Mouse (Mus musculus) cerebellum, adult (tissue): ENCODE measurements around the gene Gm17359.

ENCODE experiments used
- ATAC-seq: cut with Nextera tagmentation; 2 replicates; pipeline ENCODE4 v1.9.2; 2017; ENCODE audit warnings: mild to moderate bottlenecking, moderate library complexity, mixed read lengths; ENCODE audit not compliant: insufficient number of reproducible peaks, low FRiP score, low TSS enrichment

Gm17359 gene

DNA sequence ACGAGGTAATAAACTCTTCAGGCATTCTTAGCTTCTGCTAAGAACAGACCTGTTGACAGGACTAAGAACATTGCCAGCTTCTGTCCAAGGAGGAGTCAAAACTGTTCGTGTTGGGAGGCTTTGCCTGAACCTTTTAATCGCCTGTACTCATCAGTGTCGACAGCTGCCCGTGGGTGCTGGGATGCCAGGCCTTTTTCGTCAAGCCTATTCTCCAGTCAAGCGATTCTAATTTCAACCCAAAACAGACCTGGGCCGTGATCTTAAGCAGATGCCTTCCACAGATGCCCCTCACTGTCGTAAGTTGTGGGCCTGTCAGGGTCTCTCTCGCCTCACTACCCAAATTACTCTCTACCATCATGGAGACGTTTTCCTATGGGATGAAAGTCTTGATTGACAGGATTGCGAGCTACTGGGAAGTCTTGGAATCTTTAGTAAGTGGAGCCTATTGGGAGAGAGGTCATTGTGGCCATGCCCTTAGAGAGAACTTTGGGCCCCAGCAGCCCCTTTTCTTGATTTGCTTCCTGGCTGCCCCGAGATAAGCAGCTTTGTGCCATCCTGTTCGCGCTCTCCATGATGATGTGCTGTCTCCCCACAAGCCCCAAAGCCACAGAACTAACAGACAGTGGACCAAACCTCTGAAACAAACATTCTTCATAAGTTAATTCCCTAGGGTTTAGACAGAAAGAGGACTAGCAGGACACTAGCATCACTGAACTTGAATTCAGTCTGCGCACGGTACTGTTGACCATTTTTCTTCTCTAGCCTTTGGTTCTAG is 6.7 kb downstream of the Gm17359 start:
- ATAC-seq: no peak

DNA sequence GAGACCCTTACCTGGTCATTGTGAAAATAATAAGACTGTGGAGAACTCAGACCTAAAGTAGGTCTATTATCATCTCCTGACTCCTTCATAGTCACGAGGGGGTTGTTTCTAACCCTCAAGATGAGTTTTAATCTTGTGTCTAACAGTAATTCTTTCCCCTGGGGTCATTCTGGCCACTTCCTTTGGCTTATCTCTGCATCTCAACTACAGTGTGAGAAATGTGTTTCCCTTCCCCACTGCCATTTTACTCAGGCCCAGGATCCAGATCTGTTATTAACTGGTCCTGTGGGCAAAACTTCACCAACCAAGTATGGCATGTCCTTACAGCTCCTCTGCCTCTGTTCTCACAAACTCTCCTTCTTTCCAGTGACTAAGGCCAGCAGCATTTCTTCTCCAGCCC is 12.8 kb downstream of the Gm17359 start:
- no peak for ATAC-seq

DNA sequence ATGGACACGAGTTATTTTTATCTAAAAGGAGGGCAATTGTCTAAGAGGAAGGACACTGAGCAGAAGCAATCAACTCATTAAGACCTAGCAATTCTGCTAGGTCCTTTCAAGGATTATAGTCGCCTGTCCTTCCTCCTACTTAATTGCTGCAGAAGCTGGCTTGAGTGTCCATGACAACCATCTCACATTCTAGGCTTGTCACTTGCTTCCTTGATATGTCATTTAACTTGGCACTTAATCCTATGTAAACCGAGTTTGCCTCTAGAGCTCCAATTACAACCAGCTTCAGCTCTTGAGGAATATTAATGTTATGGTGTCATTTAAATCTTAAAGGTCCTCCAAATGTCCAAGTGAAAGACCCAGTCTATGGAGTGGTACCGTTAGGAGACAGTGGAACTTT is 22.3 kb downstream of the Gm17359 start:
- no peak for ATAC-seq

DNA sequence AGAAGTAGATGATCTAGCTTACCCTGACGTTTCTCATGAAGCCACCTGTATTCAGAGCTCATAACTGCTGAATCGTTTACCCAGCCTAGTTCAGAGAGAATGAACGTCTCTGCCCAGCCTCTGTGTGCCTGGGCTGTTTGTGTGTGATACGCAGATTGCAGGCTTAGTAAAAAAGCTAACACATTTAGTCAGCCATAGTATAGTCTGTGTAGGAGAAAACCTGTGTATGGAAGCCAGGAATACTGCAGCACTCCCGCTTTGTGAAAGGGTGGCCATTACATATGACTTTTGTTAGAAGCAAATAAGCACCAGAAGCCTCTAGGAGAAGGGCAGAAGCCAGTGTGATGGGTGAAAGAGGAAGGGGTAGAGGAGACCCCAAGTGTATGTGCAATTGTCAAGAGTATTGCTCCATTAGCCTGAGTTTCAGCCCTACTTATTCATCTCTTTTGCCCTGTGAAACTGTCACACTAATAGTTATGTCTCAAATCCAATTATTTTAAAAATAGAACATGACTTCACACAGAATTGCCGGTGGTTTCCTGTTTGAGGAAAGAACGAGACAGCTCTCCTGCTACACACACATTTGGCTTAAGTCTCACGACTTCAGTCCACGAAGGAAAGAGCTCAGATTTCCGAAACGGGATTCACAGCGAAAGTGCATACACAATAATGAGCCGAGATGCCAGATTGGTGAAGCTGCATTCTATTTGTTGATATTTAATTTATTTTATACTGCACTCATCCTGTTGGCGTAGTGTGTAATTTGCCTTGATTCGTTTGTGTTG is 24.0 kb downstream of the Gm17359 start:
- ATAC-seq: no peak

DNA sequence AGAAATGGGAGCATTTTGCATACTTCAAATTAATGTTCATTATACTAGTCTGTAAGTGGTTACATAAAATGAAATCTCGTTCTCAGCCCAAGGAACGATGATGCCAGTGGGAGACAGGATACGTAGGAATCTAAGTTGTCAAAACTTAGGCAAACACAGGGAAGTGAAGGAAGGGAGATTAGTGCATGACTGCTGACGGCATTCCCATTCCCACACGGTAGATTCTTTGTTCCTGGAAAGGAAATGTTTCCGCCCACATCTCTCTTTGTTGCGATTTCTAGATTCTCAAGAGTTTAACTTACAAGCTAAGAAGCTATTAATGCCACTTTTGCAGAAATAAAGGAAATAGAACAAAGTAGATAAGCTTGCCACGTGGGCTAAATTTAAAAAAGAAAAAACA is 29.6 kb downstream of the Gm17359 start:
- no peak for ATAC-seq

DNA sequence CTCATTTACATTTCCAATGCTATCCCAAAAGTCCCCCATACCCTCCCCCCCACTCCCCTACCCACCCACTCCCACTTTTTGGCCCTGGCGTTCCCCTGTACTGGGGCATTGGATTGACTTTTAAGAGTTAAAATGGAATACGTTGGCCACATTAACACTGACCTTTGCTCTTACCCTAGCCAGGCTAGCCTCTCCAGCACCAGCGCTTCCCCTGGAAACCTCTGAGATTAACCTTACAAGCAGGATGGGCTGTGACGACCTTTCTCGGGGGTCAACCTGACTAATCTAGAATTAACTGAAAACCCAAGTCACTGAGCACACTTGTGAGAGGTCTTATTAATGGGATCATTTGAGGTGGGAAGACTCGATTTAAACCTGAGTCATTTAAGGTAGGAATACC is 31.8 kb downstream of the Gm17359 start:
- no peak for ATAC-seq

DNA sequence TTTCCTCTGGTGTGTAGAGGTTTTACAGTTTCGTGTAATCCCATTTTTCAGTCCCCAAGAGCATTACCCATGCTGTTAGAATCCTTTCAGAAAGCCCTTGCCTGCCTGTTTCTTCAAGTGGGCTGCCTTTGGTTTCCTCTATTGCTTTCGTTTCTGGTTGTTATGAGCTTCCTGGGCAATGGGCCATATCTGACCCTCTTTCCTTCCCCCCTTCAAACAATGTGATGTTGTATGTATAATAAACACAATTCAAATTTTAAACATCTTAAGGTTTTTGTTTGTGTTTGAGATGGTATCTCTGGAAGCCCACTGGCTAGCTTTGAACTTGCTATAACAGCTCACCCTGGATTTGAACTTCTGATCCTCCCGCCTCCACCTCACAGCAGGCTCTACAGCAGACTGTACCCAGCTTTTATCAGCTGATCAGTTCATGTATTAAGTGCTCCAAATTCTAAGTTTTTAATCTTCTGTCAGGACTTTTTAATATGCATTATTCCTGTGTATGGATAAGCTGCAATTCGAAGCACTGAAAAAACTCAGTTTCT is 34.0 kb downstream of the Gm17359 start:
- no peak for ATAC-seq

DNA sequence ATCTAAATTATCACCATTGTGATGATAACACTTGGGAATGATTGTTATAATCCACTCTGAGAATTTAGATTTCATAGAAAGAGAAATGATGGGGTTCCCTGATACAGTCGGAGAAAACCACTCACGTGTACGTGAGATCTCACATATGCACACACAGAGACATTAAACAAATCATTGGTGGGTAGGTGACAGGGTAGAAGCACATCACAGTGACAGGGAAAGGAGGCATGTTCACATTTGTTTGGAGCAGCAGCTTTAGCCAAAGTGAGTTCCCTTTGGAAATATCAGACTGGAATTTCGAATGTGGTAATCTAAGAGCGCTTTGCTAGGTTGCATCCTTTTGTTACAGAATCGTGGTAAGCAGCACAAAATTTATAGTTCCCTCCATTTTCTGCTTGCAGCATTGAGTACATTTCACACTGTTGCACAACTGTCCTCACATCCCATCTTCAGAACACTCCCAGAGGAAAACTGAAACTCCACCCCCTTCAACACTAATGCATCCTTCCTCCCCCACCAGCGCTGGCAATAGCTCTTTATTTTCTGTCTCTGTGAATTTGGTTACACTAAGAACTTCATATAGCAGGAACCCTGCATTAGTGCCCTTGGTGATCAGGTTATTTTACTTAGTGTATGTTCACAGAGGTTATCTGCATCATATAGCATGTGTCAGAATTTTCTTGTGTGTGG is 35.2 kb downstream of the Gm17359 start:
- ATAC-seq: no peak

DNA sequence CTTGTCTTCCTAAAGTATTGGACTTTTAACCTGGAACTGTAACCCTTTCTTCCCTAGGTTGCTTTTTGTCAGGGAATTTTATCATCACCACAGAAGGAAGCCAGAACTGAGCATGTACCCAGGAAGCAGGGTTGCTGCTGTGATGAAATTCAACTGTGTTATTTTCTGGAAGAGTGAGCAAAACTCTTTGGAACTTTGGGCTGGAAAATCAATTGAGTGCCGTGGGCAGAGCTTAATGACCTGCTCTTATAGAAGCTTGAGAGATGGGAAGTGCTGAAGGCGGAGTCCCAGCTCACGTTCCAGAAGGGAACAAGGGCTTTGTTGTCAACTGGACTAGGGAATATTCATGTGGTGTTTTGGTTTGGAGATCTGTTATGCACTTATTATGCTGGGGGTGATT is 37.5 kb downstream of the Gm17359 start:
- no peak for ATAC-seq

DNA sequence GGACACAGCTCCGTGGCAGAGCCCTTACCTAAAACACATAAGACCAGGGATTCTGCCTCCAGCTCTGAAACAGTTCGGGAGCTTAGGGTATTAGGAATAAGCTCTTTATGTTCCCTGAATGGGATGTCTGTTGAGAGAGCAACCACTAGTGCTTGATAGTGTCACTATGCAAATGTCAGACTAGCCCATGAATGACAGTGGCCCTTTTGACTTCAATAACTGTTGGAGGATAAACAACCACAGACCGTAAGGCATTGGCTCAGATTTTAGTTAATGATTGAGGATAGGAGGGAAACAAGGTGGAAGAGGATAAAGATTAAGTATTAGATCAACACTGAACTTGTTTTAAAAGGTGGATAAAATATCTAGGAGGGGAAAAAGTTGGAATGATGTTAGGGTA is 41.6 kb downstream of the Gm17359 start:
- ATAC-seq: no peak

DNA sequence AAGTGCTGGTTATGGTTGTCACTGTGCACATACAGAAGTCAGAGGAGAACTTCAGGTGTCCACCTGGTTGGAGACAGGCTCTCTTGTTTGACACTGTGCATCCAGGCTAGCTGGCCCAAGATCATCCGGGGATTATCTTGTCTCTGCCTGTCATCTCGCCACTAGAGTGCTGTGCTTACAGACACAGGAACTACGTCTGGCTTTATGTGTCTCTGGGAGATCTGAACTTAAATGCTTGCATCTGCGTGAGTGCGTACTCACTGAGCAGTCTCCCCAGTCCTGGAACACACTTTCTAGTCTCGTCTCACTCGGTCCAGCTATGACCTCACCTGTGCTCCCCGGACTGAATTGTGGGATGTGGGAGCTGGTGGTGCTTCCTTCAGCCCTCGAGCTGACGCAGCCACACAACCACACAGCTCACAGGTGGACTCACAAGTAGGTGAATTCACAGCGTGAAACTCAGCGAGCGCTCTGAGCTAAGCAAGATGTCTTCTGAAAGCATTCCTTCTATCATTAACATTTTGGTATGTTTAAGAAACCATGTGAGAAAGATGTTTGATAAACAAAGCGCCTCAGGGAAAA is 42.9 kb downstream of the Gm17359 start:
- peak; percentile 78 for ATAC-seq

DNA sequence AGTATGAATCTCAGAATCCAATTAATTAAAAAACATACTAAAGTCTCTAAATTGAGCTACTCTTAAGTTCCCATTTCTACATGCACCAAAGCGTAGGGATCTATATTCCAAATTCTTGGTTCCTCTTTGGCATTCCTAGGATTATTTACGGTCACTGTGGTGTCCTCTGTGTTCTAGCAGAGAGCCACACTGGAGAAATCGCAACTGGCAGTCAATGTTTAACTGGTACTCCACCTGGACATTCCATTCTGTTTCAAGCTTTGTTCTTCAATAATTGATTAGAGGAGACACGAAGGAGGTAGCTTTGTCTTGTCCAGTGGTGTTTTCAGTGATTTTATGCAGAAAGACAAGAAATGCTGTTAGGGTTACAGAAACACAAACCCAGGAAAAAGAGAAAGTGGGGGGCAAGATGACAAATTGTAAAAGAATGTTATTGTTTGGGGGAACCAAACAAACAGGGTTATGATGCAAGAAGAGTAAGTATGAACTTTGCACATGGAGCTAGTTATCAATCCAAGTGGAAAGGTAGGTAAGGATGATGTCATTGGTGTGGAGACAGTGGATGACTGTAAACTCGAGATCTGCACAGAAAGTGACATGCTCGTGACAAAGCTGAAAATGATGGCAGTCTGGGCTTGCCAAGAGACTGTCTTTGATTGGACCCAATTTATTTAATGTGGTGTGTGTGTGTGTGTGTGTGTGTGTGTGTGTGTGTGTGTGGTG is 43.6 kb downstream of the Gm17359 start:
- ATAC-seq: no peak

DNA sequence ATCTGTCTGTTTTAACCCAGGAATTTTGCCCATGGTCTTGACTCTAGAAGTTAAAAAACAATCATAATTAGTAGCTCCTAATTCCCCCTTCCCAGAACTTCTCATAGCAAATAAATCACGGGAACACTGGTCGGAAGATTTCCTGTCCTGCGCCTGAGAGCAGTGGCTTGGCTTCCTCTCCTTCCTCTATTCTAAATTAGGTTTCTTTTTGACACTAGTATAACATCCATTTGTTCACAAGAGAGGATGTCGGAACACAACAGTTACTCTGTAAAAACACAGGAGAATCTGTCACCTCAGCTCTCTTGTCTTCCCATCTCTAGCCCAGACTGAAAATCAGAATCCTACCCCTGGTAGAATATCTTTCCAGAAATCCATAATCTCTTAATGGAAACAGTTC is 44.9 kb downstream of the Gm17359 start:
- no peak for ATAC-seq

DNA sequence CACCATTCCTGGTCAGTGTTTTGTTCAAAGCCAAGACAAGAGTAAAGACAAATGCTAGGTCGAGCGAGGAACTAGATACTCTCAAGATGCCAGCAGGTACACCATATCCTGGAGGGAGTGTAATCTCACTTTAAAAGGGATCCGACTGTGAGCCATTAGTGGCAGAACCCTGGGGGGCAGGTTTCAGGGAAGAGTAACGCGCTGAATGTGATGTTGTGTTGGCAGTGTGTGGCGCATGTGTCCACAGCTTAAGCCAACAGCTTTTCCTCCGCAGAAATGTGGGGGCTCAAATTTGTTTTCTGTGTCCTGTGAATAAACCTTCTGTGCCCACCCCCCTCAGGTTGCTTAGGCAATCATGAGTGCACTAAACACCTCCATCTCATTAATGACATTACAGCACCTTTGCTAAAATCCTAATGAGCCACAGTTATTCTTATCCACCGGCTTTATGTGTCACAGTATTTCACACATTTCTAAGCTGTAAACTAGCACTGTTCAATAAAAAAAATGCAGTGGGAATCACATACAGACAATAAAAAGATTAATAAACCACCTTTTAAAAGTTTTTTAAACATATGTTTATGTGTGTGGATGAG is 49.1 kb downstream of the Gm17359 start:
- no peak for ATAC-seq

DNA sequence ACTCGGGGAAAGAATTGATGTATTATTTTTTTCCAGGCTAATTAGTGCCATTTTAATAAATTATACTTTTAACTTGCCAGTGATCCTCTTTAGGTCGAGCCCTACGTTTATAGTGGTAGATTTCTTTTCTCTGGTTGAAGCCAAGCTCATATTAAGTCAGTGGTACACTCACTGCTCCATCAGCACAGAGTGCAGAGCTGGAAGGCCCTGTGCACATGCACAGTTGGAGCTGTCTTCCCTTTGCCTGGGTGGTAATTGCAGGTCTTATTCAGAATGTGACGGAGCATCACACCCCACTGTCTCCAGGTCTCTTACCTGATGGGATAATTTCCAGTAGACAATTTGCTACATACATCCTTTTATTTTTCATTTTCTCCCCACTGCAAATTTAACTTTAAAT is 52.6 kb downstream of the Gm17359 start:
- no peak for ATAC-seq

DNA sequence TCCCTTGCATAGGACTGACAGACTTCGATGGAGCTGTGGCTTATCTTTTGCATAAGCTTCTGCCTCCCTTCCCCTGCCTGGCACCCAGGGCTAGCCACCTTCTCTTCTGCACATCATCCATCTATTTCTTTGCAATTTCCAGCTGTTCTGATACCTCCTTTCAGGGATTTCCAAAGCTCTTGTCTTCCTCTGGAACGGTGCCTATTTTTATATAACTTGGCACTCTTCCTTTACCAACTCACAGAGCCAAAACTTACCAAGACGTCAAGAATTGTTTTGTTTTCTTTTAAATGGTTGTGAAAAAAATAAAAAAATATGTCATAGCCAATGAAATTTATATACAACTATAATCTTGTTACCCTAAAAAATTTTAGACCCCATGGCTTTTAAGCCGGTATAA is 64.1 kb downstream of the Gm17359 start:
- ATAC-seq: no peak

DNA sequence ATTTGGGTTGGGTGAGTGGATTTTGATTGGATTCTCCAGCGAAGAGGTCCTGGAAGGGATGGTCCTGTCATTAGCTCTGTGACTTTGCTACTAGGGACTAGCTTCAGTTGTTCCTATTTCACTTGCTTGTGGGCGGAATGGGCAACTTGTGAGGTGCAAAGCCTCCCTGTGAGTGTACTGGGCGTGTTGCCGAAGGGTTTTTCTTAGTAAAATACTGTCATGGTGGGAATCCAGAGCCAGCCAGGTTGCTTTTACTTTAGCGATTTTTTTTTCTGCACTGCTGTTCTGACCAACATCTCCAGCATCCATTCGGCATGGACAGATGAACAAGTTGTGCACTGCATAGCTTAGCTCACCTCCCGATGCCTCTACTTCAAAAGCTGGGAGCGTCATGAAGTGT is 65.6 kb downstream of the Gm17359 start:
- ATAC-seq: no peak

DNA sequence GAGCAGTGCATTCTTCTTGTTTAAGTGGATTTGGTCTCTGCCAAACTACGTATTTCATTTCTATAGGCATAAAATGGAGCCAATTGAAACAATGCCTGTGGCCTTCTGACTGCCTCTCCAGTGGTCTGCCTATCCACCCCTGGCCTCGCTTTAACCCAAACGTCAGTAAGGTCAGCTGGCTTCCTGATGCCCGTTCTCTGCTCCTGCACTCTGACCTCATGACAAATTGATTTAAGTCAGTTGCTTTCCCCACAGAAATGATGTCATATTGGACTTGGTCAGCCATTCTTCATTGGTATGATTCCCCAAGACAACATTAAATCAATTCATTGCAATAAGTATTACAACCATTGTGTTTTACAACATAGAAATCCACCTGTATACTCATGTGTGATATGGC is 72.1 kb downstream of the Gm17359 start:
- no peak for ATAC-seq

DNA sequence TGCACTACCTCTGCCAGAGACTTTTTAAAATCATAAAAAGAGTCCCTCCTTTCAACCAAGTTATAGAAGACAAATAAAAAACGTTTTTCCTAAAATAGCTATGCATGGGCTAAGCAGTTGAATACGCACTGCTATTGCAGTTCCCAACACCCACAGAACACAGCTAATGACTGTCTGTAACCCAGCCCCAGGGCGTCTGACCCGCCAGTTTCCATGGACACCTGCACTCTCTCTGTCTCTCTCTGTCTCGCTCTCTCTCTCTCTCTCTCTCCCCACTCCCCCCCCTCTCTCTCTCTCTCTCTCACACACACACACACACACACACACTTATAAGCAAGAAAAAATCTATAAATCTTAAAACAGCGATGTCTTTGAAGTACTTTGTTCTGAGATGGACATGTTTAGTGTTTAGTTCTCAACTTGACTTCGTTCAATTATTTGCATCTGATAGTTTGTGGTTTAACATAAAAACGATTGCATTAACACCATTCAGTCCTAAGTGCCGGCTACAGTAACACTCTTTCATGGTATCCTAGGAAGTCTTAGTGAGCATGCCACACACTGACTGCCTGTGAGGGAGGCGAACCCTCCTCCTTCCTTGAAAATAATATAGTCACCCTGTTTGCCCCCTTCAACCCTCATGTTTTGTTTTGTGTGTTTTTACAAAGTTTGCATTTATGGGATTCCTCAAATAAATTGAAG is 73.6 kb downstream of the Gm17359 start:
- no peak for ATAC-seq
